Mouse (Mus musculus) small intestine, adult 2 months (tissue): Measurements from ENCODE around the gene Polr2l.

Experiments
- CTCF ChIP-seq: fragments of 200-500 bp; IDR thresholded peaks from 2 replicates; pipeline ENCODE4 v1.5.1; 2012; ENCODE audit warnings: low read depth, mild to moderate bottlenecking, control low read depth, inconsistent platforms, low read length, moderate library complexity, mixed read lengths; ENCODE audit not compliant: insufficient replicate concordance, insufficient read length; ENCODE audit errors: extremely low read depth
- POLR2A ChIP-seq: fragments of 200-500 bp; IDR thresholded peaks from 2 replicates; pipeline ENCODE4 v1.6.1; 2012; ENCODE audit warnings: low read depth, mild to moderate bottlenecking, control low read depth, inconsistent platforms, low read length, moderate library complexity

GRCm38 (mm10) chr7:141466045-141466394 lies 8.9 kb downstream of the Polr2l start:
- no peak for TF ChIP-seq CTCF
- TF ChIP-seq POLR2A: no peak
